Mouse (Mus musculus): ENCODE results near the gene Samhd1.

The Samhd1 gene

GRCm38 (mm10) chr2:157054297-157054696 is 80.8 kb downstream of the Samhd1 start:
- DNase-seq (ENCODE audit: low spot score in 2 of 2), result no peak

GRCm38 (mm10) chr2:157053787-157054186 is 81.3 kb downstream of the Samhd1 start:
- DNase-seq (ENCODE audit: low spot score in 2 of 2), result no peak

GRCm38 (mm10) chr2:157053124-157053523 is 81.9 kb downstream of the Samhd1 start:
- DNase-seq (ENCODE audit: low spot score in 2 of 2), result no peak

- no peak for DNase-seq (ENCODE audit: low spot score in 2 of 2)
Observed at GRCm38 (mm10) chr2:157052448-157052847, 82.6 kb downstream of the Samhd1 start.

GRCm38 (mm10) chr2:157049831-157050243 is 85.2 kb downstream of the Samhd1 start:
- no peak for DNase-seq (ENCODE audit: low spot score in 2 of 2)

GRCm38 (mm10) chr2:157048395-157049181 is 86.5 kb downstream of the Samhd1 start:
- no peak for DNase-seq (ENCODE audit: low spot score in 2 of 2)
